Mouse (Mus musculus) kidney, embryonic 14.5 days (tissue): ENCODE results near the gene Kitl. TPM values are rescaled to one million over a fixed set of nuclear protein-coding genes. Genes with fewer than 3 reads are reported as not detected.

ENCODE experiments used
- ATAC-seq: fragments of 200-750 bp; cut with Nextera tagmentation; 2 replicates; pipeline ENCODE4 v1.8.0; 2017; ENCODE audit warnings: moderate number of reproducible peaks, mild to moderate bottlenecking, moderate TSS enrichment, moderate library complexity; ENCODE audit not compliant: low FRiP score, low TSS enrichment
- H3K27ac ChIP-seq: fragments of 300-500 bp; sonication (generic); 2 replicates; pipeline ENCODE4 v1.5.1; 2014; ENCODE audit warnings: low read depth, mild to moderate bottlenecking, low read length, moderate library complexity, mixed read lengths
- H3K27me3 ChIP-seq: fragments of 300-500 bp; sonication (generic); 2 replicates; pipeline ENCODE4 v1.6.1; 2014; ENCODE audit warnings: mild to moderate bottlenecking, low read length; ENCODE audit not compliant: control insufficient read depth, insufficient read depth
- H3K36me3 ChIP-seq: fragments of 300-500 bp; sonication (generic); 2 replicates; pipeline ENCODE4 v1.6.1; 2014; ENCODE audit warnings: low read length, mixed read lengths; ENCODE audit not compliant: control insufficient read depth, insufficient read depth
- H3K4me1 ChIP-seq: fragments of 300-500 bp; sonication (generic); 2 replicates; pipeline ENCODE4 v1.6.1; 2014; ENCODE audit warnings: low read length, mixed read lengths; ENCODE audit not compliant: control insufficient read depth, insufficient read depth
- H3K4me2 ChIP-seq: fragments of 300-500 bp; sonication (generic); replicated peaks from 2 replicates; pipeline ENCODE4 v1.6.1; 2014; ENCODE audit warnings: low read depth, mild to moderate bottlenecking, low read length
- H3K4me3 ChIP-seq: fragments of 300-500 bp; sonication (generic); 2 replicates; pipeline ENCODE4 v1.5.1; 2014; ENCODE audit warnings: mild to moderate bottlenecking, low read length
- H3K9ac ChIP-seq: fragments of 300-500 bp; sonication (generic); 2 replicates; pipeline ENCODE4 v1.6.1; 2014; ENCODE audit warnings: low read depth, mild to moderate bottlenecking, low read length, moderate library complexity
- H3K9me3 ChIP-seq: fragments of 300-500 bp; sonication (generic); 2 replicates; pipeline ENCODE4 v1.6.1; 2016; ENCODE audit warnings: low read length; ENCODE audit not compliant: control insufficient read depth
- WGBS: fragments of 180-500 bp; shearing (Covaris S2); extraction: QIAGEN DNeasy Blood & Tissue Kit; methylation state at CpG from one replicate; pipeline ENCODE4 v1.1.7; 2014; 5-methylcytosine and 5-hydroxymethylcytosine counted together
- polyA plus RNA-seq: library from polyadenylated mRNA; unstranded; fragments of >200 nt; fragmentation: Nextera tagmentation; extraction: Ambion mirVana; gene quantifications from 2 replicates; pipeline ENCODE4 v1.2.1, GENCODE M21; 2014

Kitl gene
- polyA plus RNA-seq, 1 experiment from 2014 or later, result 35.2 TPM

DNA sequence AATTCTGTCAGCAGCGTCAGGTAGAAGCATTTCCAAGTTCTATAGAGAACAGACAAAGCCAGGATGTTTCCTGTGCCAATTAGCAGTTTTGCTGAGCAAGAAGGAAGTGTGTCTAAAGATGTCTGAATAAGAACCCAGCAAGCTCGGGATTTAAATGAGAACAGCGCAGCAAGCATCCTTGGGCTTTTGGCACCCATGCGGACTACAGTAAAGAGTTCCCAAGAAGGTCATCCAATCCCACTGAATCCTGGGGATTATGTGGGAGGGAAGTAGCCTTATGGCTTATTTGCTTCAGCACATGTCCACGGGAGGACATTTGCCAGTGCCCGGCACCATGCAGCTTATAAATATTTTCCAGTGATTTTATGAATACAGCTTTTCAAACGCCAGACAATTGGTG lies 95.8 kb downstream of the Kitl start:
- H3K9ac ChIP-seq, result no peak overlapping the region
- no peaks in the 10 kb centered on the region for H3K36me3 ChIP-seq
- H3K4me2 ChIP-seq, result no peak overlapping the region
- 57% methylated on average over 7 of the region's 7 CpGs for WGBS
- no peak overlapping the region for H3K27ac ChIP-seq
- no peaks in the 10 kb centered on the region; the same call in 1 of the 2 replicates for H3K27me3 ChIP-seq
- no peaks in the 10 kb centered on the region for H3K4me1 ChIP-seq
- no peaks in the 10 kb centered on the region for H3K9me3 ChIP-seq
- no peak for ATAC-seq
- no peak overlapping the region for H3K4me3 ChIP-seq

DNA sequence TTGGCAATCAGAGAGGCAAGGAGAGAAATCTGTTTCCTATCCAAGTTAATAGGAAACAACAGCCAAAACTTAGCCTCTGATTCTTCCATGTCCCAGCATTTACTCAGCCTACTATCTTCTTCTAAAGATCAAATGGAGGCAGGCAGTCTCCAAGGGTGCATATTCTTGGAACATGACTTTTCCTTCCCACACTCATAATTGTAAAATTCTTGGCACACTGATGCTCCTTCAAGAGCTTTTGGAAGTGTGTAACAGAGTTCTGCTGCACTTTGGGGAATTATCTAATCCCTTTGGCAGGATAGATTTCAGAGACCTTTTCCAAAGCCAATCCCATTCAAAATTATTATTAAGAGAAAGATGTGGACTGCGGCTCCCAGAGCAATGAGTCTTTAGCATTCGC lies 100.1 kb downstream of the Kitl start:
- H3K27me3 ChIP-seq, result no peaks in the 10 kb centered on the region; the same call in 1 of the 2 replicates
- no peak overlapping the region for H3K9ac ChIP-seq
- no peak for ATAC-seq
- no peaks in the 10 kb centered on the region for H3K9me3 ChIP-seq
- H3K4me2 ChIP-seq, result no peak overlapping the region
- WGBS, result 96% methylated on average over 2 of the region's 2 CpGs
- H3K4me1 ChIP-seq, result no peaks in the 10 kb centered on the region
- H3K27ac ChIP-seq, result no peak overlapping the region
- no peak overlapping the region for H3K4me3 ChIP-seq
- no peaks in the 10 kb centered on the region for H3K36me3 ChIP-seq

DNA sequence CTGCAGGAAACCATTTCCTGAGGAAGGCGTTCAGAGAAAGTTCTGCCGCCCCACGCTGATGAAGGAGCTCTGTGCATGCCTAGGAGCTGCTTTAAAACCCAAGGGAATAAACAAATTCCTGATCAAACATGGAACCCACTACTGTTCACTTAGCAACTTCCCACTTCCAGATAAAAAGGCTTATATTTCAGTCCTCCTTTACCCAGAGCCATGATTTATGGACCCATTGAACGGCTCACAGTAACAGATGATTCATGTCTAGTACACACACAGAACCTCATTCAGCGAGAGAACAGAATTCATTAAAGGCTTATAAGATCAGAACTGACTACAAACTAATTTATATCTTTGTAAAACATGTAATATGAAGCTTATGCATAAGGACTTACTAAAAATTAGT lies 109.0 kb downstream of the Kitl start:
- peak; percentile 84 for ATAC-seq
- no peaks in the 10 kb centered on the region for H3K36me3 ChIP-seq
- H3K27me3 ChIP-seq, result no peaks in the 10 kb centered on the region
- H3K4me3 ChIP-seq, result no peak overlapping the region
- 22% methylated on average over 5 of the region's 5 CpGs for WGBS
- H3K4me1 ChIP-seq, result no peaks in the 10 kb centered on the region
- H3K27ac ChIP-seq, result no peak overlapping the region
- no peaks in the 10 kb centered on the region for H3K9me3 ChIP-seq
- H3K4me2 ChIP-seq, result no peak overlapping the region
- no peak overlapping the region for H3K9ac ChIP-seq

DNA sequence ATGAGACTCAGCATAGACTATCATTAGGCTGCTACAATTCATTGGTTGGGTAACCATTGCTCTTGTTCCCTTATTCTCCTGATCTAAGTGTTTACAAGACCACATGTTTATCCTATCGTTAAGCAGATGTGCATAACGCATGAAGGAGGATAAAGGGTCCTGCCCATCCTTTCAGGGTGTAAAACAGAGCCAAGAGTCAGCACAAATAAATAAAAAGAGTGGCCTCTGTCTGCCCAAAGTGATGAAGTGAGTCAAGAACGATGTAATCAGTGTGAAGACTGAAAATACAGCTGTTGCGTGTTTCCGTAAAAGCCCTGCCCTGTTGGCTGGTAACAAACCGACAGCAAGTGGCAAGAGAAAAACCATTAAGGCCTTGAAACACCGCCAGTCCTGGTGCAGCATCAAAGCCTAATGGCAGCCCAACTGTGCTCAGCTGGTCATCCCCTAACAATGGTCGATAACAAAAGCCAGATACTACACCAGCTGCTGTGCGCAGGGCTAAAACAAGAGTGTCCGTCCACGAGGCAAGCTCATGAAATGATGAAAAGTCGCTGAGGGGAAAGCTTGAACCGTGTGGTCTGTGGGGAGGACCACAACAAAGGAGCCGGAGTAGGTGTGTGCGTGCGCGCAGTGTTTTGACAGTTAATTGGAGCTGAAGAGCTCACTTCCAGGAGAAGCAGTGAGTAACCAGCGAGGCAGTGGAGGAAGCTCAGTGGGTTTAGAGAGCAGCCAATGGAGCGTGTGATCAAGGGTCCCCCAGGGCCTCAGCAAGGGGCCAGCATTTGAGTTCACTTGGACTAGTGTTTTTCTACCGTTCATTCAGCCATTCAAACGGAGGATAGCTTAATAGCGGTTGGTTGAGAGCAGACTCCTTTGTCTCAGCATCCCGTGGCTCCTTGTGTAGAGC lies 112.7 kb downstream of the Kitl start:
- H3K27ac ChIP-seq, result no peak overlapping the region
- 69% methylated on average over 23 of the region's 23 CpGs for WGBS
- H3K4me1 ChIP-seq, result no peaks in the 10 kb centered on the region
- no peaks in the 10 kb centered on the region for H3K9me3 ChIP-seq
- peak; percentile 68 for ATAC-seq
- H3K9ac ChIP-seq, result no peak overlapping the region
- H3K4me2 ChIP-seq, result no peak overlapping the region
- H3K27me3 ChIP-seq, result no peaks in the 10 kb centered on the region
- no peaks in the 10 kb centered on the region for H3K36me3 ChIP-seq
- no peak overlapping the region for H3K4me3 ChIP-seq

DNA sequence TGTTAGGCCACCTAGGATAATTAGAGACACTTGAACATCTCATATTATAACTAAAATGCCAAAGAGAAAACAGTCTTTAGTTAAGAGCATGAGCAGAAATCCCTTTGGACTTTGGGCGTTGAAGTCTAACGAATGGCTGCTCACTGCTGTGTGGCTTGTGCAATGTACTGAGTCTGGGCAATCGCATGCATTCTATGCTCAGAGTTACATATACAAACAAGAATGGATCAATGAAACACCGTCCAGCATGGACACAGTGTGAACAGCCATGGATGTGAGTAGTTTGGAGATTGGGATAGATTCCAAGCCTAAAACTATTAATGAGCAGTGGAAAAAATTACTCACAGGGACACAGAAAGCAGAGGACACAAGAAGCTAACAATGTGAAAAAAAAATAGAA lies 116.2 kb downstream of the Kitl start:
- H3K36me3 ChIP-seq, result no peaks in the 10 kb centered on the region
- ATAC-seq, result no peak
- 79% methylated on average over 4 of the region's 4 CpGs for WGBS
- H3K4me1 ChIP-seq, result no peaks in the 10 kb centered on the region
- no peak overlapping the region for H3K9ac ChIP-seq
- no peaks in the 10 kb centered on the region for H3K27me3 ChIP-seq
- no peak overlapping the region for H3K4me2 ChIP-seq
- H3K27ac ChIP-seq, result no peak overlapping the region
- H3K4me3 ChIP-seq, result no peak overlapping the region
- H3K9me3 ChIP-seq, result no peaks in the 10 kb centered on the region

DNA sequence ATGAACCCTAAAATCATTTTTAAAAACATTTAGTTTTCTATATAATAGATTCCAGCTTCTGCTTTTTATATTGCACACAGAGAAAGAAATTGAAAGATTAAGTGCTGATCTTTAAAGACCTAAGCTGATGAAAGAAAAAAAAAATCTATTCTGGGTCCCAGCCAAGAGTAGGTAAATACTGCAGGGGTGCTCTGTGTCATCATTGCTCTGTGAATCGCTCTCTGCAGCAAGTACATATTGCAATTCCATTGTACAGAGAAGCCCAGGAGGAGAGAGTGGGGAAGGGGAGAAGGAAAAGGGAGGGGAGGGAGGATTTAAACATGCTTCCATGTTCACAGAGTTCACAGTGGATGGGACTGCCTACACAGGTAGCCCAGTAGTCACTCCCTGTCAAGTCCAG lies 116.9 kb downstream of the Kitl start:
- 83% methylated on average over 1 of the region's 1 CpGs for WGBS
- Histone ChIP-seq H3K9me3 (no peaks in the 10 kb centered on the region), H3K27me3 (no peaks in the 10 kb centered on the region), H3K4me1 (no peaks in the 10 kb centered on the region), H3K36me3 (no peaks in the 10 kb centered on the region), H3K4me3 (no peak overlapping the region), H3K27ac (no peak overlapping the region), H3K4me2 (no peak overlapping the region), H3K9ac (no peak overlapping the region)
- ATAC-seq, result no peak

DNA sequence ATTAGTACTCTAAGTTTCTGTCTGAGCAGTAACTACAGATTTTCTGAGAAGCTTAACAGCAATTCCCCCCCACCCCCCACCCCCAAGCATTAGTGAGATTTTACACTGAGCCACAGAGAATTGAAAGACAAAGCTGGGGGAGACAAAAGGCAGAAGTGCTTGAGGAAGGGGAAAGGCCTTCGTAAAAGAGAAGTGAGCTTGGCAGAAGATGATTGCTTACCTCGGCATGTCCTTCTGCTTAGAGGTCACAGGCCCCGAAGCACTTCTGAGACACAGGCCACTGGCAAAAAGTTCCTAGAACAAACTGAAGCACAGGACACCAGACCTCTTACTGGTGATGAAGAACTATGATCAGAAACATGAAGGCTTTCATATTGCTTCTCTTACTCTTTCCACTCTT lies 123.1 kb downstream of the Kitl start:
- H3K4me3 ChIP-seq, result no peak overlapping the region
- no peak overlapping the region for H3K9ac ChIP-seq
- no peaks in the 10 kb centered on the region for H3K27me3 ChIP-seq
- H3K4me1 ChIP-seq, result no peaks in the 10 kb centered on the region
- H3K36me3 ChIP-seq, result no peaks in the 10 kb centered on the region
- H3K9me3 ChIP-seq, result no peaks in the 10 kb centered on the region
- 87% methylated on average over 3 of the region's 3 CpGs for WGBS
- H3K27ac ChIP-seq, result no peak overlapping the region
- no peak for ATAC-seq
- H3K4me2 ChIP-seq, result no peak overlapping the region

DNA sequence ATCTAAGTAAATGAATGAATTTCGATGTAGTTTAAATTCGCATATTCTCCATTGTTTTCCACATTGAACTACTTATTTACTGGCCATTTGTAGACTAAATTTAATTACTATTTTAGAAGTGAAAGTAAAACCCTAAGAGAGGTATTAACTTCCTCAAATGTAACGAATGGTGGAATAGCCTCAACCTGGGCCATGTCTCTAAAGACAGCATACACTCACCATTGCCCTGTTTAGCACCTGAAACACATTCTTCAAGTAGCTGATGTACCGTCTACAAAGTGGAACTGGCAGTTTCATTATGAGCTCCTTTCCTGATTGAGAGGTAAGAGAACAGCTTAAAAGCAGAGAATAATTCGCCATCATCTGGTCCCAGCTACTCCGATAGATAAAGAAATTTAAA lies 132.7 kb downstream of the Kitl start:
- Histone ChIP-seq H3K4me3 (no peak overlapping the region), H3K4me1 (no peaks in the 10 kb centered on the region), H3K27me3 (no peaks in the 10 kb centered on the region), H3K9ac (no peak overlapping the region), H3K4me2 (no peak overlapping the region), H3K9me3 (no peaks in the 10 kb centered on the region), H3K36me3 (no peaks in the 10 kb centered on the region), H3K27ac (no peak overlapping the region)
- WGBS, result 88% methylated on average over 6 of the region's 6 CpGs
- ATAC-seq, result no peak
